Mouse (Mus musculus) testis, adult 2 months (tissue): Measurements from ENCODE around the gene Sh3gl3.

Experiments
- CTCF ChIP-seq: fragments of 200-500 bp; IDR thresholded peaks from 2 replicates; pipeline ENCODE4 v1.5.1; 2012; ENCODE audit warnings: low read depth, mild to moderate bottlenecking, inconsistent platforms, low read length, moderate library complexity; ENCODE audit not compliant: control insufficient read depth, insufficient read depth, insufficient replicate concordance
- POLR2A ChIP-seq: fragments of 200-500 bp; IDR thresholded peaks from 2 replicates; pipeline ENCODE4 v1.6.1; 2012; ENCODE audit warnings: low read depth, mild to moderate bottlenecking, inconsistent platforms, low read length, moderate library complexity; ENCODE audit not compliant: control insufficient read depth

- TF ChIP-seq CTCF (no peak), POLR2A (no peak)
Observed at GRCm38 (mm10) chr7:82282011-82282410, 108.4 kb downstream of the Sh3gl3 start.
